In genomic region chr16:17509240-17509597, GRCm38 (mm10) we compare ENCODE assay signal across 8 mouse cellular contexts. TPM values are rescaled to one million over a fixed set of nuclear protein-coding genes. Genes with fewer than 3 reads are reported as not detected.
DNase-seq lines count a peak whose midpoint lies in the region; ATAC-seq lines count a peak whose summit lies in the region.

No protein-coding gene starts in this region.

- no peaks in the 10 kb centered on the region for H3K9me3 ChIP-seq in limb, embryonic 15.5 days

- DNase-seq in frontal cortex, postnatal 10 days (ENCODE audit: low spot score in 2 of 2) = no peak
- peak; percentile 6 for DNase-seq in thymus, postnatal 0 days (ENCODE audit: low spot score)
- no peak for DNase-seq in thymus, adult 18-20 months
- DNase-seq in urinary bladder, postnatal 36 days (ENCODE audit: low spot score in 2 of 2) = no peak
- DNase-seq in retina, postnatal 1 day = no peak
- DNase-seq in frontal cortex, postnatal 14 days (ENCODE audit: low spot score in 2 of 2) = no peak

- peak; percentile 17; the same call in 1 of the 2 replicates for ATAC-seq in frontal cortex, adult (ENCODE audit: low TSS enrichment)
- no peak for ATAC-seq in limb, embryonic 15.5 days (ENCODE audit: insufficient number of reproducible peaks, low FRiP score, low TSS enrichment, low read depth)

- H3K9ac ChIP-seq in limb, embryonic 15.5 days = peak overlapping the region; percentile 64

- WGBS in limb, embryonic 15.5 days = 8% methylated on average over 9 of the region's 9 CpGs

- peak overlapping the region; percentile 72 for H3K4me2 ChIP-seq in limb, embryonic 15.5 days

- H3K4me1 ChIP-seq in limb, embryonic 15.5 days = peaks cover 13% of the 10 kb centered on the region

- H3K27me3 ChIP-seq in limb, embryonic 15.5 days = no peaks in the 10 kb centered on the region

- H3K36me3 ChIP-seq in limb, embryonic 15.5 days = peaks cover 36% of the 10 kb centered on the region

- H3K4me3 ChIP-seq in limb, embryonic 15.5 days = peak overlapping the region; percentile 67

- peak overlapping the region; percentile 92 for H3K27ac ChIP-seq in limb, embryonic 15.5 days

RNA-seq across cellular contexts. Expression of gene Lztr1, which starts 0.7 kb away (rescaled TPM):
- polyA plus RNA-seq in thymus, postnatal 0 days (2015; fragmentation: Nextera tagmentation; extraction: Ambion mirVana) = 30.9 and 36.4 TPM in 2 replicates
- 84.2 and 97.8 TPM in 2 replicates for polyA plus RNA-seq in limb, embryonic 15.5 days (2015; fragmentation: Nextera tagmentation; extraction: Ambion mirVana)

RNA-seq across cellular contexts. Expression of gene Aifm3, which starts 19.8 kb away (rescaled TPM):
- 0.40 and 0.42 TPM in 2 replicates for polyA plus RNA-seq in thymus, postnatal 0 days (2015; fragmentation: Nextera tagmentation; extraction: Ambion mirVana)
- 0.36 and 2.7 TPM in 2 replicates for polyA plus RNA-seq in limb, embryonic 15.5 days (2015; fragmentation: Nextera tagmentation; extraction: Ambion mirVana)

RNA-seq across cellular contexts. Expression of gene Thap7, which starts 21.7 kb away (rescaled TPM):
- polyA plus RNA-seq in thymus, postnatal 0 days (2015; fragmentation: Nextera tagmentation; extraction: Ambion mirVana) = 79.7 and 81.0 TPM in 2 replicates
- polyA plus RNA-seq in limb, embryonic 15.5 days (2015; fragmentation: Nextera tagmentation; extraction: Ambion mirVana) = 63.2 and 72.4 TPM in 2 replicates

RNA-seq across cellular contexts. Expression of gene Lrrc74b, which starts 51.8 kb away (rescaled TPM):
- 0.20 and 0.36 TPM in 2 replicates for polyA plus RNA-seq in thymus, postnatal 0 days (2015; fragmentation: Nextera tagmentation; extraction: Ambion mirVana)
- polyA plus RNA-seq in limb, embryonic 15.5 days (2015; fragmentation: Nextera tagmentation; extraction: Ambion mirVana) = 0.25 TPM in 1 of 2 replicates, not detected in the other

RNA-seq across cellular contexts. Expression of gene P2rx6, which starts 52.5 kb away (rescaled TPM):
- polyA plus RNA-seq in thymus, postnatal 0 days (2015; fragmentation: Nextera tagmentation; extraction: Ambion mirVana) = 1.4 and 2.0 TPM in 2 replicates
- polyA plus RNA-seq in limb, embryonic 15.5 days (2015; fragmentation: Nextera tagmentation; extraction: Ambion mirVana) = 0.99 and 1.8 TPM in 2 replicates
